Mouse (Mus musculus) spleen, adult 2 months (tissue): ENCODE results near the gene Sh2b1.

Source experiments
- CTCF ChIP-seq: fragments of 200-500 bp; IDR thresholded peaks from 2 replicates; pipeline ENCODE4 v1.5.1; 2011; ENCODE audit warnings: mild to moderate bottlenecking, inconsistent platforms; ENCODE audit not compliant: insufficient read depth, insufficient read length, insufficient replicate concordance; ENCODE audit errors: extremely low read depth
- POLR2A ChIP-seq: fragments of 200-500 bp; IDR thresholded peaks from 2 replicates; pipeline ENCODE4 v1.6.1; 2011; ENCODE audit warnings: low read depth, low read length, inconsistent platforms

DNA sequence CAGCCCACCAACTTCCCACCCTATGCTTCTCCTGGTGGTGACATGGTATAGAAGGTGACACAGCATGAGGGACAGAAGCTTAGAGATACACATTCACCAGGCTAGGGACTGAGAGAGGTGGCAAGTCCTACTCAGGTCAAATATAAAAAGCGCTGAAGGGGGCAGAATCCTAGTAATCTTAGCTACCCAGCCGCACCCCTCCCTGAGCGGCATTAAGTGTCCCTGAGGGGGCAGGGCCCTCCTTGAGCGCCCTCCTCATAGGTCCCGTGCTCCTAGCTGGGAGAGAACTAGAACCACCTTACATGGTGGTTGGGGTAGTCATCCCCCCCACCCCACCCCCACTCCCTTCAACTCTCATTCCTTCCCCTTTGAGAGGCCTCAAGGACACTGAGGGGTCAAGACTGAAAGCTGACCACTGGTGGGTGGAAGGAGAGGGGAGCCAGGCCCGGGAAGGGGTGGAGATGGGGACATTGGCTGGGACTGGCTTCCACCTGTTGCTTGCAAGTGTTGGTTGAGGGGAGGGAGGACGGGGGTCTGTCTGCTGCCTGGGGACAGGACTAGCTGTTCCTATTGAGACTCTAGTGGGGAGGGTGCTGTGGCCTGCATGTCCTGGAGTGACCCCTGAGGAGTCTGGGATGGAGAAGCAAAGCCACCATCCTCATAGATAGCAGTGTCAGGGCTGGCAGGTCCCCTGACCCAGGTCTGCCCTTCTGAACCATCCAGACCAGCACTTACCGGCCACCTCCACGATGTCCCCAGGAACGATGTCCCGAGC is 16.2 kb downstream of the Sh2b1 start:
- TF ChIP-seq POLR2A (no peak), CTCF (no peak)
